Mouse (Mus musculus) 3134 (cell line): ENCODE measurements around the gene Prr19.
A peak's percentile ranks its signal among the peaks of the same experiment; 100 is the strongest.
"Not testable (repeated sequence)": the region's sequence is repeated elsewhere in the genome, so short reads cannot be mapped to it uniquely, and the experiment has no call there.

Experiments used
- DNase-seq: peaks from one replicate; pipeline ENCODE4 v3.0.0-alpha.2; 2011; ENCODE audit warnings: low spot score; ENCODE audit not compliant: insufficient read length; ENCODE audit errors: extremely low read depth

The Prr19 gene

GRCm38 (mm10) chr7:25301063-25301462, at the start of gene Prr19:
TSS of gene Prr19 (plus strand) at chr7:25301411.
- DNase-seq = peak; percentile 55

- no peak for DNase-seq
Observed at GRCm38 (mm10) chr7:25251822-25252221, 49.4 kb upstream of the Prr19 start.

- DNase-seq = no peak
Observed at GRCm38 (mm10) chr7:25261896-25262295, 39.3 kb upstream of the Prr19 start.

- no peak for DNase-seq
Observed at GRCm38 (mm10) chr7:25263968-25264870, 37.0 kb upstream of the Prr19 start.

GRCm38 (mm10) chr7:25265743-25266142, 35.5 kb upstream of the Prr19 start:
- not testable (repeated sequence) for DNase-seq

GRCm38 (mm10) chr7:25266180-25266962, 34.8 kb upstream of the Prr19 start:
- no peak for DNase-seq

- peak; percentile 98 for DNase-seq
Observed at GRCm38 (mm10) chr7:25267301-25267750, 33.9 kb upstream of the Prr19 start, which contains the start of gene Cic. TSS of gene Cic (plus strand) at chr7:25267704.

GRCm38 (mm10) chr7:25267751-25268463, 33.3 kb upstream of the Prr19 start:
- DNase-seq = peak; percentile 99

- no peak for DNase-seq
Observed at GRCm38 (mm10) chr7:25268588-25268987, 32.6 kb upstream of the Prr19 start.

GRCm38 (mm10) chr7:25269029-25269428, 32.2 kb upstream of the Prr19 start:
- no peak for DNase-seq

- DNase-seq = peak; percentile 51
Observed at GRCm38 (mm10) chr7:25269545-25270271, 31.5 kb upstream of the Prr19 start.

GRCm38 (mm10) chr7:25270652-25271633, 30.3 kb upstream of the Prr19 start:
- no peak for DNase-seq

GRCm38 (mm10) chr7:25271651-25272444, 29.4 kb upstream of the Prr19 start:
- DNase-seq = no peak

GRCm38 (mm10) chr7:25272445-25273258, 28.6 kb upstream of the Prr19 start:
- DNase-seq = no peak

- no peak for DNase-seq
Observed at GRCm38 (mm10) chr7:25273259-25274241, 27.7 kb upstream of the Prr19 start.

GRCm38 (mm10) chr7:25274571-25274970, 26.6 kb upstream of the Prr19 start:
- no peak for DNase-seq
